Mouse (Mus musculus) heart, embryonic 13.5 days (tissue): ENCODE measurements at regions not wholly inside any gene's neighbourhood (a gene's known extent, or its start where the extent isn't known, plus 50 kb on each side); places are given as distances from the start of the nearest gene placed in this dataset.

ENCODE experiments used
- ATAC-seq: fragments of 200-750 bp; cut with Nextera tagmentation; 2 replicates; pipeline ENCODE4 v1.8.0; 2017; ENCODE audit warnings: moderate TSS enrichment; ENCODE audit not compliant: insufficient number of reproducible peaks, low FRiP score, low TSS enrichment; ENCODE audit errors: extremely low read depth
- H3K27ac ChIP-seq: fragments of 300-500 bp; sonication (generic); replicated peaks from 2 replicates; pipeline ENCODE4 v1.5.1; 2015; ENCODE audit warnings: moderate library complexity, mild to moderate bottlenecking, inconsistent platforms
- H3K27me3 ChIP-seq: fragments of 300-500 bp; sonication (generic); replicated peaks from 2 replicates; pipeline ENCODE4 v1.6.1; 2015; ENCODE audit warnings: mild to moderate bottlenecking, inconsistent platforms
- H3K36me3 ChIP-seq: fragments of 300-500 bp; sonication (generic); 2 replicates; pipeline ENCODE4 v1.6.1; 2015; ENCODE audit warnings: mild to moderate bottlenecking, inconsistent platforms
- H3K4me1 ChIP-seq: fragments of 300-500 bp; sonication (generic); 2 replicates; pipeline ENCODE4 v1.6.1; 2015; ENCODE audit warnings: inconsistent platforms
- H3K4me2 ChIP-seq: fragments of 300-500 bp; sonication (generic); 2 replicates; pipeline ENCODE4 v1.6.1; 2015; ENCODE audit warnings: inconsistent platforms, mild to moderate bottlenecking, moderate library complexity
- H3K4me3 ChIP-seq: fragments of 300-500 bp; sonication (generic); 2 replicates; pipeline ENCODE4 v1.5.1; 2015; ENCODE audit warnings: moderate library complexity, mild to moderate bottlenecking, inconsistent platforms
- H3K9ac ChIP-seq: fragments of 300-500 bp; sonication (generic); 2 replicates; pipeline ENCODE4 v1.6.1; 2015; ENCODE audit warnings: inconsistent platforms, mild to moderate bottlenecking, moderate library complexity
- H3K9me3 ChIP-seq: fragments of 300-500 bp; sonication (generic); 2 replicates; pipeline ENCODE4 v1.6.1; 2016; ENCODE audit warnings: inconsistent platforms
- WGBS: fragments of 180-500 bp; shearing (Covaris S2); methylation state at CpG from one replicate; pipeline ENCODE4 v1.1.7; 2015; ENCODE audit warnings: mixed read lengths; 5-methylcytosine and 5-hydroxymethylcytosine counted together

- no peak for ATAC-seq
- 67% methylated on average over 2 of the region's 2 CpGs for WGBS
These were observed 157.7 kb upstream of the 1700009N14Rik start for GRCm38 (mm10) chr4:39292348-39292845.

DNA sequence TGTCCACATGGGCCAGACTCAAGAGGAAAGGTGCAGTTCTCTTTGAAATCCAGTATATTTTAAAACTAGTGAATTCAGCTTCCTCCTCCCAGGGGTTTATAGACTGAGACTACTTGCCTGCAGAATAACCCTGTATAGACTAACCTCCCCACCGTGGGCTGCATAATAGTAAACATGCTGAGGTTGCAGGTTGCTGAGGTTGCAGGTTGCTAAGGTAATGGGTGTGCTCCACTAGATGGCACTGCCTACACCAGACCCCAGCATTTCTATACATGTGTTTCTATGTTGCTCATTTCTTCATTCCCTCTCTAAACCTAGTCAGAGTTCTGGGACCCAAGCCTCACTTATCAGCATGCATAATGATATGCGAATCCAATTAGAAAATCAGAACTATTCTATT lies 140.0 kb upstream of the 1700009N14Rik start:
- no peak overlapping the region for H3K4me2 ChIP-seq
- no peaks in the 10 kb centered on the region for H3K9me3 ChIP-seq
- H3K4me1 ChIP-seq: no peaks in the 10 kb centered on the region
- ATAC-seq: no peak
- no peaks in the 10 kb centered on the region for H3K27me3 ChIP-seq
- no peaks in the 10 kb centered on the region for H3K36me3 ChIP-seq
- WGBS: 33% methylated on average over 2 of the region's 2 CpGs
- no peak overlapping the region for H3K9ac ChIP-seq
- H3K4me3 ChIP-seq: no peak overlapping the region
- no peak overlapping the region for H3K27ac ChIP-seq

More at GRCm38 (mm10) chr4:39292348-39292845, 157.7 kb upstream of the 1700009N14Rik start:
- Histone ChIP-seq H3K4me3 (no peak overlapping the region), H3K9me3 (no peaks in the 10 kb centered on the region), H3K36me3 (no peaks in the 10 kb centered on the region), H3K4me2 (no peak overlapping the region), H3K27me3 (no peaks in the 10 kb centered on the region), H3K9ac (no peak overlapping the region), H3K4me1 (no peaks in the 10 kb centered on the region), H3K27ac (no peak overlapping the region)

GRCm38 (mm10) chr4:39344401-39345138 lies 105.5 kb upstream of the 1700009N14Rik start:
- Histone ChIP-seq H3K27ac (no peak overlapping the region), H3K36me3 (no peaks in the 10 kb centered on the region), H3K4me1 (no peaks in the 10 kb centered on the region), H3K4me2 (no peak overlapping the region), H3K4me3 (no peak overlapping the region), H3K9me3 (no peaks in the 10 kb centered on the region), H3K27me3 (no peaks in the 10 kb centered on the region), H3K9ac (no peak overlapping the region)
- no peak for ATAC-seq
- 70% methylated on average over 6 of the region's 6 CpGs for WGBS

DNA sequence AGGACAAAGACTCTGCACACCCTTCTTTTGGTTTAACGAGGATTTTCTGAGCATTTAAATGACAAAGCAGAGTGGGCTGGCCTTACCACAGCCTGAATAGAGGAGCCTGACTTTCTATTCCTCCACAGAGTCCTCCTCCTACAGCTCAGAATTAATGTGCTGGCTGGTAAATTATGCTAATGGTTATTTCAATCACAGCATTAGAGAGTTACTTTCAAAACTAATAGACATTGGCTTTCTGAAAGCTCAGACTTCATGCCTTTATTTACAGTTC lies 105.0 kb upstream of the 1700009N14Rik start:
- 54% methylated on average over 1 of the region's 1 CpGs for WGBS
- H3K27ac ChIP-seq: no peak overlapping the region
- no peak overlapping the region for H3K9ac ChIP-seq
- no peaks in the 10 kb centered on the region for H3K27me3 ChIP-seq
- no peaks in the 10 kb centered on the region for H3K4me1 ChIP-seq
- H3K36me3 ChIP-seq: no peaks in the 10 kb centered on the region
- ATAC-seq: no peak
- no peak overlapping the region for H3K4me2 ChIP-seq
- no peak overlapping the region for H3K4me3 ChIP-seq
- no peaks in the 10 kb centered on the region for H3K9me3 ChIP-seq

- H3K9me3 ChIP-seq: no peaks in the 10 kb centered on the region
- H3K4me3 ChIP-seq: no peak overlapping the region
- no peak overlapping the region for H3K27ac ChIP-seq
- WGBS: 72% methylated on average over 3 of the region's 3 CpGs
- H3K4me1 ChIP-seq: no peaks in the 10 kb centered on the region
- no peak overlapping the region for H3K4me2 ChIP-seq
- no peaks in the 10 kb centered on the region for H3K36me3 ChIP-seq
- no peak overlapping the region for H3K9ac ChIP-seq
- no peak for ATAC-seq
- no peaks in the 10 kb centered on the region for H3K27me3 ChIP-seq
These were observed 81.9 kb upstream of the 1700009N14Rik start for GRCm38 (mm10) chr4:39368159-39368558.

- Histone ChIP-seq H3K27ac (no peak overlapping the region), H3K9me3 (no peaks in the 10 kb centered on the region), H3K4me1 (no peaks in the 10 kb centered on the region), H3K36me3 (no peaks in the 10 kb centered on the region), H3K27me3 (no peaks in the 10 kb centered on the region), H3K9ac (no peak overlapping the region), H3K4me2 (no peak overlapping the region), H3K4me3 (no peak overlapping the region)
- 49% methylated on average over 2 of the region's 2 CpGs for WGBS
- no peak for ATAC-seq
These were observed 69.3 kb upstream of the 1700009N14Rik start for GRCm38 (mm10) chr4:39380771-39381170.

DNA sequence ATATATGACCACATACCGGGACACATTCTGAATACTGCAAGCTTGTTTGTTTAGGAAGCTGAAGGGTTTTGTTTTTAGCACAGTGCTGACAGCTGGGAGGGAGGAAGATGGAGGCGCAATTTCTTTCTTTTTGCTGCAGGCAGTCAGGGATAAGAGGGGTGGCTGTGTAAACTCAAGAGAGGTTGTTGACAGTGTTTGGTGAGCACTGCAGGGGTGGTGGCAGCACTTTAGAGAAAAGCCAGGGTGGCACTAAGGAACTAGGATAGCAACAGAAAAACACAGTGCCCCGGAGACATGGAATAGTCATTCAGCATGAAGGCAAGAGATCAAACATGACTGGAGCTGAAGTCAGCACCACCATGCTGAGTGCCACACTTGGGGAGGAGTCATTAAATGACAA lies 51.9 kb upstream of the 1700009N14Rik start:
- Histone ChIP-seq H3K36me3 (no peaks in the 10 kb centered on the region), H3K9me3 (peaks cover 6% of the 10 kb centered on the region), H3K27me3 (no peaks in the 10 kb centered on the region), H3K4me1 (peaks cover 16% of the 10 kb centered on the region), H3K27ac (peak overlapping the region; percentile 29; the same call in 1 of the 2 replicates), H3K4me2 (peak overlapping the region; percentile 18), H3K9ac (no peak overlapping the region), H3K4me3 (no peak overlapping the region)
- 6% methylated on average over 3 of the region's 3 CpGs for WGBS
- ATAC-seq: peak; percentile 61; the same call in 1 of the 2 replicates
